Mouse (Mus musculus) Patski (cell line): ENCODE measurements around the gene Camta1. TPM values are rescaled to one million over a fixed set of nuclear protein-coding genes. Genes with fewer than 3 reads are reported as not detected.

Experiments
- ATAC-seq: fragments of 100-300 bp; one replicate; pipeline ENCODE4 v1.8.0; 2021
- CTCF ChIA-PET: fragments of 350-600 bp; sonication (Branson Sonifier 250); formaldehyde crosslinking; loops from one replicate; lab custom pipeline; 2022; ENCODE audit warnings: inconsistent platforms; lab: Charles Lee
- POLR2A ChIA-PET: fragments of 350-600 bp; sonication (Branson Sonifier 250); formaldehyde crosslinking; loops from one replicate; lab custom pipeline; 2022; ENCODE audit warnings: antibody characterized with exemption, inconsistent platforms; lab: Charles Lee
- DNase-seq: peaks from one replicate; pipeline ENCODE4 v3.0.0-alpha.2; 2011; ENCODE audit warnings: low read depth, low spot score
- H3K27me3 ChIP-seq: fragments of 371-371 bp; one replicate; pipeline ENCODE4 v1.5.1; 2021
- CTCF ChIP-seq: fragments of 100-300 bp; IDR thresholded peaks from one replicate; pipeline ENCODE4 v1.5.1; 2021
- in situ Hi-C: fragments of 300-500 bp; cut with MboI; formaldehyde crosslinking; loops from 3 replicates; pipeline ENCODE4 v1.11.1; 2018; ENCODE audit warnings: low pct_unique_long_range_greater_than_20kb, mixed read lengths
- polyA plus RNA-seq: library from polyadenylated mRNA; unstranded; gene quantifications from one replicate; pipeline ENCODE4 v1.2.3, GENCODE M21; 2021

The Camta1 gene
- polyA plus RNA-seq, 1 experiment from 2014 or later: 28.0 TPM

- no peak for ATAC-seq
- DNase-seq: no peak
Measured at GRCm38 (mm10) chr4:151655227-151655626, 206.4 kb downstream of the Camta1 start.

DNA sequence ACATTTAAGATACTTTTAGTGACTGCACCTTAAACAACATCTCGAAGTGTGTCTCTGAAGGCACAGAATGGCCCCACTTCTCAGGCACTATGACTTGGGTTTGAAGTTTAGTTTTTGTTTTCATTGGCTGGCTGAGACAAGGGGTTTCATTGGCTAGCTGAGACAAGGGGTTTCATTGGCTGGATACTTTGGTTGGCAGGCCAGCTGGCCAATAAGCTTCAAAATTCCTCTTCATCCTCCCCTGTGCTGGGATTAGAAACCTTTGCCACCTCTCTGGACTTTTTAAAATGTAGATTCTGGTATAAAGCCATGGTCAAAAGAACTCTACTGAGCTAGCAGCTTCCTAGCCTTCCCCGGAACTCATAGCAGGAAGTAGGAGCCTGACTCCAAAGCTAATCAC is 219.3 kb downstream of the Camta1 start:
- in situ Hi-C loops: no loop called here
- H3K27me3 ChIP-seq: no peaks in the 10 kb centered on the region
- TF ChIP-seq CTCF: no peak
- no peak for ATAC-seq
- no peak for DNase-seq
- POLR2A ChIA-PET: no interaction called here
- CTCF ChIA-PET: no interaction called here

More at GRCm38 (mm10) chr4:151655227-151655626, 206.4 kb downstream of the Camta1 start:
- TF ChIP-seq CTCF: no peak
- no peaks in the 10 kb centered on the region for H3K27me3 ChIP-seq
- ChIA-PET CTCF (no interaction called here), POLR2A (no interaction called here)
- in situ Hi-C loops: no loop called here

DNA sequence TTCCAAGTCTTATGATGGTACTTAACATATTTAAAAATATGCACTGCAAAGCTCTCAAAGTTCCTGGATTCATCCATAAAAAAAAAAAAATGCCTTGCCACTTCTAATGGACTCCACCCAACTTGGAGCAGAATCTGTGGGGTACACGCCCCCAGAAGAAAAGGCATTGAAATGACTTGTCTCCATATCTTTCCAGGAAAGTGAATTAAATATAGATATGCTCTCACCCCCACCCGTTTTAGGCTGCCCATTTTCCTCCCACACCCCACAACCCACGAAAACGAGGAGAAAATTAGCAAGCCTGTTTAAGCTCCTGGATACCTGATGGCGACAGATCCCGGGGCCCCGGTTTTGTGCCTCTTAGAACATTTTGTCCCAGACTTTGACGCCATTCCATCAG is 220.7 kb downstream of the Camta1 start:
- in situ Hi-C loops: no loop called here
- TF ChIP-seq CTCF: no peak
- ChIA-PET CTCF (interaction anchor here (0.8 kb wide), 1 partner anchor 11 kb away, joined by 3 read pairs; no protein-coding TSS in a partner anchor), POLR2A (no interaction called here)
- no peaks in the 10 kb centered on the region for H3K27me3 ChIP-seq
- ATAC-seq (no peak), DNase-seq (no peak)

DNA sequence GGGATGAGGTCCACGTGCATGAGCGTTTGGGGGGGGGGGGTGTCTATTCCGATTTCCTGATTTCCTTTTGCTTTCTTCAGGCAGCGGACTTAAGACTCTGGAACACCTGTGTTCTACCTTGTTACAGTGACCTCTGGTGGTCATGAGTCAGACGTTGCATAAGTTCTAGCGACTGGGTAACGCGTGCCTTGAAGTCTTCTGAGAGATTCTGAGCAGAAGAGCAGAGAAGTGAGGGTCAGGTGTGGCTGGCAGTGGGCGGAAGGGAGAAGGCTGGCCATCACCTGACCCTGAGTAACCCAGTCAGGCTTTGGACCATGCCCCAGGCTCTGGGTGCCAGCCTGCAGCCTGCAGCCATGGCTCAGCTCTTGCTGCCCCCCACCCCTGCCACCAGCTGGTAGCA is 222.7 kb downstream of the Camta1 start:
- CTCF ChIA-PET: interaction anchor here (1.0 kb wide), 1 partner anchor 9 kb away, joined by 3 read pairs; no protein-coding TSS in a partner anchor
- DNase-seq (no peak), ATAC-seq (no peak)
- TF ChIP-seq CTCF: no peak
- in situ Hi-C loops: loop anchor here (10.0 kb wide), 1 partner anchor 216 kb away; no protein-coding TSS in a partner anchor
- POLR2A ChIA-PET: interaction anchor here (0.6 kb wide), 1 partner anchor 153 kb away, joined by 3 read pairs; no protein-coding TSS in a partner anchor
- H3K27me3 ChIP-seq: no peaks in the 10 kb centered on the region

DNA sequence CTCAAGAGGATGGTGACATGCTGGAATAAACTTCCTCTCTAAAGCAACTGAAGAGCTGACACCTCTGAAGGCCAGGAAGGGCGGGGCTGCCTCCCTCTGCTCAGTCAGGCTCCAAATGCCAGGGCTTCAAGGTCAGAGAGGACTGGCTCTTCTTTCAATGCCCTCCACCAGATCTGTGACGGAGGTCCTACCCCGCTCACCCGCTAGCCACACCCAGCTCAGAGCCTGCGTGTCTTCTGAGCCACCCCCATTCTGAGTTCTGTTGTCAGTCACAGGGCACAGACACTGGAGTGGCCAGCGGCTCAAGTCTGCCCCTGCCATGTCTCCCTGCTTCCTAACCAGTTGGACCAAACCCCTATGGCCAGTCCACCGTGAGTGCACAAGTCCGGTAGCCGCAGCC is 224.3 kb downstream of the Camta1 start:
- DNase-seq: no peak

DNA sequence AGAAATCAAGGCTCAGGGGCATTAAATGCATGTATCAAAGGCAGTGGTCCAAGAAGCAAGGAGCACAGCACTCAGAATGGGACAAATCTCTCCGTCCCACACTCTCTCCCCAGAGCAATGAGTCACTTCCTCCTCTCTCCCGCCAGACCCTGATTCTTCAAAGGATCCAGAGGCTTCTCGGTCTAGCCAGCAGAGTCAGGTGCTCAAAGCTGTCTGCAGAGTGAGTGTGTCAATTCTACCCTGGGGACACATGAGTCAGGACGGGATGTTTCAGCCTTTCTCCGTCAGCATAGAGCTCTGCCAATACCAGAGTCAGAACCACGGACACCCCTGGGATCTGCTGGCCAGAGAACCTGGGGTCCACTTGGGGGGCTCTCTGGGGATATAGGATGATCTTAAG is 226.9 kb downstream of the Camta1 start:
- in situ Hi-C loops: loop anchor here (10.0 kb wide), 1 partner anchor 220 kb away; no protein-coding TSS in a partner anchor
- DNase-seq: peak; percentile 95
- TF ChIP-seq CTCF: no peak
- no peaks in the 10 kb centered on the region for H3K27me3 ChIP-seq
- ChIA-PET CTCF (interaction anchor here (1.2 kb wide), 1 partner anchor 186 kb away, joined by 3 read pairs; no protein-coding TSS in a partner anchor), POLR2A (no interaction called here)
- peak; percentile 81 for ATAC-seq

More for the DNA sequence above, 224.3 kb downstream of the Camta1 start:
- in situ Hi-C loops: loop anchor here (10.0 kb wide), 1 partner anchor 217 kb away; no protein-coding TSS in a partner anchor
- no peak for ATAC-seq
- H3K27me3 ChIP-seq: no peaks in the 10 kb centered on the region
- no peak for TF ChIP-seq CTCF
- ChIA-PET POLR2A (no interaction called here), CTCF (no interaction called here)

DNA sequence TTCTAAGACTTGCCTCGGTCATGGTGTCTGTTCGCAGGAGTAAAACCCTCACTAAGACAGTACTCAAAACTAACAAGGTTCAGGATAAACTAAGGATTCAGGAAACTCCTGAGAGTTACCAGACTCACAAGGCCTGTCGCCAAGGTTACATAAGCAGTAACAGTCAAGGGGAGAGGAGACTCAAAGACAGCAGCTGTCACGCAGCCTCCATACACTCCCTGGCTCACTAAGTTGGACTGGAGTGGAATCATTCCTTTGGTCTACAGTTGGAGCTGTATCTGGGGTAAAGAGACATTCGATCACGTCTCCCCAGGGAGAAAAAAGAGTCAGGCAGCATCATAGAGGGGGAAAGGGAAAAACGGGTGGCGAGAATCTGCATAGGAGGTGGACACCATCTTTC is 227.9 kb downstream of the Camta1 start:
- no peak for TF ChIP-seq CTCF
- no peak for ATAC-seq
- ChIA-PET CTCF (no interaction called here), POLR2A (no interaction called here)
- no peaks in the 10 kb centered on the region for H3K27me3 ChIP-seq
- no peak for DNase-seq
- in situ Hi-C loops: loop anchor here (10.0 kb wide), 1 partner anchor 221 kb away; no protein-coding TSS in a partner anchor

DNA sequence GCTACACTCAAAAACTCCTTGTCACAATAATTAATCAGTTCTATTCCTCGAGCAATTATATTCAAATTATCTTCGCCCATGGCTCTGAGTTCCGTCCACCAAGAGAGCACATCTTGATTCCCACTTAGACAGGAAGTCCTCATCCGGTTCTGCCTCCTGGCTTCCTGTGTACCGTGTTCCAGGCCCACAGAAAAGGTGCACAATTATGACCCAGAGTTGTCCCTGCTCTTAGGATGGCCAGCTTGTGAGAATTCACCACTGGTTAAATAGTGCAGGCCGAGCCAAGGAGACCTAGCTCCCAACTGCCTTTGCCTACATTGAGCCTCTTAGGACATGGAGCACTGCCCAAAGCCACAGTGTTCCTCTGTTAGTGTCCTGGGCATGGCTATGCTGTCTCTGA is 229.4 kb downstream of the Camta1 start:
- no peaks in the 10 kb centered on the region for H3K27me3 ChIP-seq
- ChIA-PET POLR2A (interaction anchor here (0.6 kb wide), 1 partner anchor 775 kb away, joined by 3 read pairs; no protein-coding TSS in a partner anchor), CTCF (no interaction called here)
- DNase-seq (no peak), ATAC-seq (no peak)
- in situ Hi-C loops: loop anchor here (10.0 kb wide), 1 partner anchor 222 kb away; no protein-coding TSS in a partner anchor
- no peak for TF ChIP-seq CTCF

DNA sequence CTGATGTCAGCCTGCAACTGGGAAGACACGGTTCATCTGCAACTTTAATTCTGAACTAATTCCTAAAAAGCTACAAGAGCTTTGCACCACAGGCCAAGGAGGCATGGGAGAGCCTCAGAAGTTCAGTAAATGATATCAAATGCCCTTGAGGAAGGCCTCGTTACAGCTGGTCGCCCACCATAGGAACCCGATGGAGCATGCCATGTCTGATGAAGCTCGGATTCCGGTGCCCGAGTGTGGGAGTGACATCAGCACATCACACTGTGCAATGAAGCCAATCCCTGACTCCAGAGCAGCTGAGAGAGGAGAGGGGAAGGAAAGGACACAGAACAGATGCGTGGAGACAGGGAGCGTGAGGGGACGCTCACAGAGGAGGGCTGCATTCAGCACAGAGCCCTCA is 231.0 kb downstream of the Camta1 start:
- ChIA-PET POLR2A (interaction anchor here (0.6 kb wide), 1 partner anchor 35 kb away, joined by 3 read pairs; no protein-coding TSS in a partner anchor), CTCF (interaction anchor here (0.7 to 1.0 kb wide), 2 partner anchors 10 to 163 kb away, joined by 3 read pairs; no protein-coding TSS in a partner anchor)
- peak; percentile 51 for ATAC-seq
- no peak for DNase-seq
- H3K27me3 ChIP-seq: no peaks in the 10 kb centered on the region
- no peak for TF ChIP-seq CTCF
- in situ Hi-C loops: loop anchor here (10.0 kb wide), 1 partner anchor 224 kb away; no protein-coding TSS in a partner anchor

GRCm38 (mm10) chr4:151630231-151630630 is 231.4 kb downstream of the Camta1 start:
- ATAC-seq: peak; percentile 57
- no peak for DNase-seq
- ChIA-PET POLR2A (interaction anchor here (0.6 kb wide), 1 partner anchor 35 kb away, joined by 3 read pairs; no protein-coding TSS in a partner anchor), CTCF (interaction anchor here (1.0 to 1.2 kb wide), 2 partner anchors 9 to 11 kb away, joined by 3 read pairs; no protein-coding TSS in a partner anchor)
- in situ Hi-C loops: loop anchor here (10.0 kb wide), 1 partner anchor 225 kb away; no protein-coding TSS in a partner anchor
- no peak for TF ChIP-seq CTCF
- H3K27me3 ChIP-seq: no peaks in the 10 kb centered on the region

GRCm38 (mm10) chr4:151619541-151620016 is 242.1 kb downstream of the Camta1 start:
- ChIA-PET POLR2A (no interaction called here), CTCF (interaction anchor here (1.3 kb wide), 1 partner anchor 63 kb away, joined by 4 read pairs; no protein-coding TSS in a partner anchor)
- DNase-seq (no peak), ATAC-seq (no peak)
- in situ Hi-C loops: no loop called here
- TF ChIP-seq CTCF: no peak
- H3K27me3 ChIP-seq: no peaks in the 10 kb centered on the region
